ENCODE assay signal across 11 mouse cellular contexts in genomic region chr7:144415795-144416194, GRCm38 (mm10). TPM values are rescaled to one million over a fixed set of nuclear protein-coding genes. Genes with fewer than 3 reads are reported as not detected.
DNase-seq lines count a peak whose midpoint lies in the region; ATAC-seq and TF ChIP-seq lines count a peak whose summit lies in the region.
"Had no signal": no experiment of that assay in that cellular context is flagged by ENCODE, and none has a peak within 500 bp of the region (broad histone marks: within the 10 kb centered on the region; RNA-seq: fewer than 3 reads in every experiment).

No protein-coding gene starts in this region.

- ATAC-seq in intestine, postnatal 0 days, result peak; percentile 36; the same call in 1 of the 2 replicates
- ATAC-seq in intestine, embryonic 15.5 days, result no peak; the same call in 1 of the 2 replicates
- ATAC-seq in stomach, postnatal 0 days (ENCODE audit: low FRiP score, low TSS enrichment), result peak; percentile 69
- ATAC-seq in hindbrain, embryonic 11.5 days (ENCODE audit: low FRiP score), result no peak
- no peak for ATAC-seq in erythroblast, adult 5-6 weeks (replicated peaks; ENCODE audit: low FRiP score, poor library complexity, severe bottlenecking)

- 72% methylated on average over 4 of the region's 4 CpGs for WGBS in intestine, postnatal 0 days
- WGBS in intestine, embryonic 15.5 days, result 77% methylated on average over 4 of the region's 4 CpGs
- 73% methylated on average over 4 of the region's 4 CpGs for WGBS in stomach, postnatal 0 days
- 85% methylated on average over 4 of the region's 4 CpGs for WGBS in hindbrain, embryonic 11.5 days

- no peaks in the 10 kb centered on the region for H3K4me1 ChIP-seq in intestine, postnatal 0 days (replicated peaks; ENCODE audit: control insufficient read depth, insufficient read depth, low read length)
- peaks cover 9% of the 10 kb centered on the region for H3K4me1 ChIP-seq in intestine, embryonic 15.5 days (replicated peaks)
- peaks cover 23% of the 10 kb centered on the region for H3K4me1 ChIP-seq in cortical plate, adult 2 months (ENCODE audit: control insufficient read depth, insufficient read depth, low read length)
- peaks cover 5% of the 10 kb centered on the region; the same call in 1 of the 2 replicates for H3K4me1 ChIP-seq in stomach, postnatal 0 days (replicated peaks; ENCODE audit: control insufficient read depth, insufficient read depth)
- peaks cover 2% of the 10 kb centered on the region; the same call in 1 of the 2 replicates for H3K4me1 ChIP-seq in hindbrain, embryonic 11.5 days (replicated peaks; ENCODE audit: control insufficient read depth, insufficient read depth, low read length)

- TF ChIP-seq EP300 in stomach, postnatal 0 days (optimal IDR thresholded peaks at IDR 0.05), result no peak

- peak; percentile 19 for DNase-seq in thymus, postnatal 4 days
- DNase-seq in thymus, adult 18-20 months, result no peak
- peak; percentile 72 for DNase-seq in stomach, postnatal 0 days (ENCODE audit: low spot score)
- DNase-seq in hindbrain, embryonic 11.5 days (ENCODE audit: low spot score), result no peak
- DNase-seq: heart, adult 11 months had no signal

- H3K4me3 ChIP-seq in intestine, postnatal 0 days (ENCODE audit: low read depth, low read length), result no peak overlapping the region
- H3K4me3 ChIP-seq in intestine, embryonic 15.5 days (replicated peaks), result no peak overlapping the region
- no peak overlapping the region for H3K4me3 ChIP-seq in cortical plate, adult 2 months (ENCODE audit: insufficient read depth, low read length)
- H3K4me3 ChIP-seq in stomach, postnatal 0 days (ENCODE audit: low read depth, low read length), result no peak overlapping the region
- no peak overlapping the region for H3K4me3 ChIP-seq in hindbrain, embryonic 11.5 days (ENCODE audit: low read depth, low read length)
- H3K4me3 ChIP-seq: embryonic facial prominence, embryonic 12.5 days; lung, embryonic 15.5 days had no signal

- H3K36me3 ChIP-seq in intestine, postnatal 0 days (ENCODE audit: control insufficient read depth, insufficient read depth), result no peaks in the 10 kb centered on the region
- no peaks in the 10 kb centered on the region for H3K36me3 ChIP-seq in intestine, embryonic 15.5 days
- H3K36me3 ChIP-seq in stomach, postnatal 0 days (ENCODE audit: control insufficient read depth, insufficient read depth, low read length), result no peaks in the 10 kb centered on the region
- no peaks in the 10 kb centered on the region for H3K36me3 ChIP-seq in hindbrain, embryonic 11.5 days (ENCODE audit: control insufficient read depth, insufficient read depth, low read length)
- H3K36me3 ChIP-seq: embryonic facial prominence, embryonic 12.5 days; lung, embryonic 15.5 days had no signal

- no peaks in the 10 kb centered on the region for H3K9me3 ChIP-seq in intestine, postnatal 0 days (ENCODE audit: control insufficient read depth)
- H3K9me3 ChIP-seq in intestine, embryonic 15.5 days, result no peaks in the 10 kb centered on the region
- no peaks in the 10 kb centered on the region for H3K9me3 ChIP-seq in stomach, postnatal 0 days (ENCODE audit: control insufficient read depth, low read length)
- no peaks in the 10 kb centered on the region for H3K9me3 ChIP-seq in hindbrain, embryonic 11.5 days (ENCODE audit: control insufficient read depth, low read length)
- H3K9me3 ChIP-seq: embryonic facial prominence, embryonic 12.5 days; lung, embryonic 15.5 days had no signal

- no peak overlapping the region for H3K27ac ChIP-seq in intestine, postnatal 0 days (ENCODE audit: low read depth, low read length)
- no peak overlapping the region for H3K27ac ChIP-seq in intestine, embryonic 15.5 days
- H3K27ac ChIP-seq in cortical plate, adult 2 months (ENCODE audit: insufficient read depth, low read length), result peak overlapping the region; percentile 42; the same call in 1 of the 2 replicates
- H3K27ac ChIP-seq in stomach, postnatal 0 days (replicated peaks), result no peak overlapping the region
- no peak overlapping the region for H3K27ac ChIP-seq in hindbrain, embryonic 11.5 days (ENCODE audit: low read depth, low read length)
- H3K27ac ChIP-seq: embryonic facial prominence, embryonic 12.5 days; lung, embryonic 15.5 days had no signal

- no peak overlapping the region for H3K4me2 ChIP-seq in intestine, postnatal 0 days (replicated peaks; ENCODE audit: low read depth)
- H3K4me2 ChIP-seq in intestine, embryonic 15.5 days (replicated peaks), result no peak overlapping the region
- H3K4me2 ChIP-seq in stomach, postnatal 0 days (replicated peaks; ENCODE audit: low read depth), result no peak overlapping the region
- H3K4me2 ChIP-seq in hindbrain, embryonic 11.5 days (replicated peaks; ENCODE audit: low read depth, low read length), result no peak overlapping the region
- H3K4me2 ChIP-seq: embryonic facial prominence, embryonic 12.5 days; lung, embryonic 15.5 days had no signal

- H3K27me3 ChIP-seq in intestine, postnatal 0 days (replicated peaks; ENCODE audit: control insufficient read depth, insufficient read depth, low read length), result no peaks in the 10 kb centered on the region
- H3K27me3 ChIP-seq in intestine, embryonic 15.5 days (replicated peaks), result no peaks in the 10 kb centered on the region
- no peaks in the 10 kb centered on the region for H3K27me3 ChIP-seq in stomach, postnatal 0 days (ENCODE audit: control insufficient read depth, insufficient read depth, low read length)
- H3K27me3 ChIP-seq in hindbrain, embryonic 11.5 days (ENCODE audit: control insufficient read depth, insufficient read depth, low read length), result no peaks in the 10 kb centered on the region
- H3K27me3 ChIP-seq: embryonic facial prominence, embryonic 12.5 days; lung, embryonic 15.5 days had no signal

- peak; percentile 64 for TF ChIP-seq CTCF in intestine, postnatal 0 days (IDR thresholded peaks at IDR 0.05; ENCODE audit: low read depth)
- no peak for TF ChIP-seq CTCF in cortical plate, adult 2 months (IDR thresholded peaks at IDR 0.05; ENCODE audit: extremely low read depth, insufficient read depth, low read length)
- peak; percentile 71 for TF ChIP-seq CTCF in stomach, postnatal 0 days (IDR thresholded peaks at IDR 0.05; ENCODE audit: low read depth)

- H3K9ac ChIP-seq in intestine, postnatal 0 days (ENCODE audit: low read depth, low read length), result no peak overlapping the region
- H3K9ac ChIP-seq in intestine, embryonic 15.5 days, result no peak overlapping the region
- no peak overlapping the region for H3K9ac ChIP-seq in stomach, postnatal 0 days (ENCODE audit: low read length)
- H3K9ac ChIP-seq in hindbrain, embryonic 11.5 days (ENCODE audit: low read depth, low read length), result no peak overlapping the region
- H3K9ac ChIP-seq: embryonic facial prominence, embryonic 12.5 days; lung, embryonic 15.5 days had no signal

- TF ChIP-seq POLR2A in cortical plate, adult 2 months (IDR thresholded peaks at IDR 0.05; ENCODE audit: extremely low read depth, insufficient read depth, low read length), result no peak

RNA-seq across cellular contexts. Expression of gene Cttn, which starts 55.0 kb away (rescaled TPM):
- polyA plus RNA-seq in intestine, postnatal 0 days (2015; fragmentation: Nextera tagmentation; extraction: Ambion mirVana), result 123 and 146 TPM in 2 replicates
- polyA plus RNA-seq in intestine, embryonic 15.5 days (2015; fragmentation: Nextera tagmentation; extraction: Ambion mirVana), result 139 and 146 TPM in 2 replicates
- polyA plus RNA-seq in cortical plate, adult 2 months (2012; rRNA removed), result 146 and 147 TPM in 2 replicates
- polyA plus RNA-seq in stomach, postnatal 0 days (2015; fragmentation: Nextera tagmentation; extraction: Ambion mirVana), result 137 and 141 TPM in 2 replicates
- polyA plus RNA-seq in hindbrain, embryonic 11.5 days (2014; fragmentation: Nextera tagmentation; extraction: Ambion mirVana), result 174 and 196 TPM in 2 replicates
- total RNA-seq in erythroblast, adult 5-6 weeks (2015; ENCODE audit: low replicate concordance), result 1.2 and 2.1 TPM in 2 replicates
- 7.9 and 11.7 TPM in 2 replicates for total RNA-seq in erythroblast, adult 5-6 weeks (2017; ENCODE audit: low replicate concordance)

Comparison
In these comparisons a context has a peak if more than half of its experiments do, and no peak if none do; other contexts are left out.
1. ATAC-seq: peak in intestine, postnatal 0 days (single experiment) and stomach, postnatal 0 days (single experiment); none in intestine, embryonic 15.5 days (single experiment), hindbrain, embryonic 11.5 days (single experiment) and erythroblast, adult 5-6 weeks (single experiment).
2. DNase-seq: peak in thymus, postnatal 4 days (single experiment) and stomach, postnatal 0 days (single experiment); none in thymus, adult 18-20 months (0 of 2) and hindbrain, embryonic 11.5 days (single experiment).